Mouse (Mus musculus) thymus, postnatal 0 days (tissue): ENCODE results near the gene Frmpd1. TPM values are rescaled to one million over a fixed set of nuclear protein-coding genes. Genes with fewer than 3 reads are reported as not detected.

ENCODE experiments used
- DNase-seq: peaks from one replicate; pipeline ENCODE4 v3.0.0-alpha.2; 2015; ENCODE audit warnings: low spot score
- polyA plus RNA-seq: library from polyadenylated mRNA; unstranded; fragments of >200 nt; fragmentation: Nextera tagmentation; extraction: Ambion mirVana; gene quantifications from 2 replicates; pipeline ENCODE4 v1.2.1, GENCODE M21; 2015

Gene Frmpd1
- polyA plus RNA-seq, 1 experiment from 2014 or later, result 0.14 TPM

DNA sequence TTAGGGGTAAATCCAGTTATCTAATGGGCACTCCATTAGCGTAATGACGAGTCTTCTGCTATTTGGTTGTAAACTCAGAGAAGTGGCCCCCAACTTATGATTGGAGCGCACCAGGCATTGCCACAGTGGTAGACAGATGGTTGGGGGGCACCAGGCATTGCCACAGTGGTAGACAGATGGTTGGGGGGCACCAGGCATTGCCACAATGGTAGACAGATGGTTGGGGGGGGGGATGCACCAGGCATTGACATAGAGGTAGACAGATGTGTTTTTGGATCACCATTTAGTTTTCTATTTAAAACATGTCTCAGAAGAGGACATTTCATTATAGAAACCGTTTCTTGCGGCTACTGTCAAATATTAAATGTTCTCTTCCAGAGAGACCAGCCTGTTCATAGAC, 53.6 kb downstream of the Frmpd1 start:
- no peak for DNase-seq

DNA sequence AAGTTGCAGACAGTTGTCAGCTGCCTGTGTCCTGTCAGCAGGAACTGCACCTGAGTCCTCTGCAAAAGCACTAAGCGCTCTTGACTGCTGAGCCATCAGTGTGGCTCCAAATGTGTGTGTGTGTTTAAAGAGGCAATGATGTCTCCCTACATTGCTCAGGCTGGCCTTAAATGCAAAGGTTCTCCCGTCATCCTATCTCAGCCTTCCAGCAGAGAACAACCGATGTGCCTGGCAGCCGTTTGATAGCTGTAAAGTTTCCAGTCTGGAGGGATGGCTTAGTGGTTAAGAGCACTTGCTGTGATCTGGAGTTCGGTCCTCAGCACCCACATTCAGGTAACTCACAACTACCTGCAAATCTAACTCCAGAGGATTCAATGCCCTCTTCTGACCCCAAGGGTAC, 56.7 kb downstream of the Frmpd1 start:
- DNase-seq, result no peak

DNA sequence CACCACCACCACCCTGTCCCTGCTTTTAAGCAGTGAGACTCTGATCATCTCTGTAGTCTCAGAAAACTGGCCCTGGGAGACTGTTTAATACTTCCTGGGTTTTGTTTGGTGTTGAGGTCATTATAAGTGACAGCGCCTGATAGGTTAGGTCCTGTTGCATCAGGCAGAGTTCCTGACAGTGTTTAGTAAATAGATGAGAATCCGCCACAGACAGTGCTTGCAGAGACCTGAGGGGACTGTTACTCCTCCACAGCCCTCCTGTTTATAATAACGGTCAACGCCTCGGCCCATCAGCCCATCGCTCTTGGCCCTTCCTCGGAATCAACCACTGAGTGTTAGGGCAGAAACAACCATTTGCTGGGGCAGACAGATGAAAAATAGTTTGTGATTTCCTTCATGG, 57.5 kb downstream of the Frmpd1 start:
- no peak for DNase-seq

DNA sequence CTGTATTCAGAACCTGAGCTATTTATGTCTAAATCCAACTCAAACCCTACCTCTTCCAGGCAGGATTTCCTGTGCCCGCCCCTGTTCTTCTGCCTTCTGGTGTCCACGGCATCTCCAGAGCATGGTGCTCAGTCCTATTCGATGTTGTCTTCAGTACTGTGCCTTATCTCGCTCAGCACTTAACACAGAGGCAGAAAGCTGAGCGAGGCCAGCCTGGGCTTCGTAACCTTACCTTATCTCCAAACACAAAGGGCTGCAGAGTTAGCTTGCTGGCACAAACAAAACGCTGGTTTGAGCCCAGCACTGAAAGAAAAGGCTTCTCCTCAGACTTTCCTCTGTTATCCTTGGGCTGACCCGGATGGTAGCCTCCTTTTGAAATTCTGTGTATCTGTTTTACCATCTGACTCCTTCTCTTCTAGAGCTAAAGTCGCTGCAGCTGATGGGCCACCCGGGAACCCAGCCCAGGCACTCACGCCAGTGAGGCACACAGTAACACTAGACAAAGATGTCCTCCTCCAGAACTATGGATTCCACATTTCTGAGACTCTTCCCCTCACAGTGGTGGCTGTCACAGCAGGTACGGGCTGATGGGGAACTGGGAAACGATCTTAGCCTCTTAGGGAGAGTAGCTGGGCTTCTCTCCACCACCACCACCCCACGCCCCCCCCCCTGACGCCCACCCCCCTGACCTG, 58.7 kb downstream of the Frmpd1 start:
- no peak for DNase-seq

DNA sequence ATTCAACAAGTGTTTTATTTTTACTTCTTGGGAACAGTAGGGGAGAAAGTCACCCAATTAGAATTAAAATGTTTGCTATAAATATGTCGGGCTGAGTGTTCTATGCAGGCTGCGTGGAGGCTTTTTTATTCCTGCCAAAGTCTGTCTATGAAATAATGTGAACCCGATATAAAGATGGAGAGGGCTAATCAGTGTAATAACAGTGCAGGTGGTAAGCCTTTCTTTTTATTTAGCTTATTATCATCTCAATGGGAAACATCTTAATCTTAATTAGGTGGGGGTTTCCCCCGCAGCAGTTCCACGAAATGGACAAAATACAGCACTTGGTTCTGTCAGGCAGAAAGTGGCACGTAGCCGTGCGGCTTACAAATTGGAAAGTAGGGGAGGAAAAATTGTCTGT, 66.6 kb downstream of the Frmpd1 start:
- no peak for DNase-seq

DNA sequence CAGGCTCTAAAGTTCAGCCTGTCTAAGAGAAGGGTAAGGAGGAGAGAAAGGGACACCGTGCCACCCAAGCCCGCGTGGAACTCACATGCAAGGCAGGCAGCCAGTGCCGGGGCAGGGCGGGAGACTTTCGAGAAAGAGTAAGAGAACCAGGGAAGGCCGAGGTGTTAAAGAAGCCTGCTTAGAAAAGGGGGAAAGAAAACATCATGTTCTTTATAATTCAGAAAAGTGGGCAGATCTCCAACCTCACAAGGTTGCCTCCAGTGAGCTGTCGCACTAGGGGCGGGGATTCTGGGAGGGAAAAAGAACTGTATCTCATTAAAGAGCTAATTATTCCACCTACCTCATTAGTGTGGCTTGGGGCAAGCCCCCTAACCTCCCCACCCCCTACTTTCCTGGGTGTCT, 68.2 kb downstream of the Frmpd1 start:
- no peak for DNase-seq

DNA sequence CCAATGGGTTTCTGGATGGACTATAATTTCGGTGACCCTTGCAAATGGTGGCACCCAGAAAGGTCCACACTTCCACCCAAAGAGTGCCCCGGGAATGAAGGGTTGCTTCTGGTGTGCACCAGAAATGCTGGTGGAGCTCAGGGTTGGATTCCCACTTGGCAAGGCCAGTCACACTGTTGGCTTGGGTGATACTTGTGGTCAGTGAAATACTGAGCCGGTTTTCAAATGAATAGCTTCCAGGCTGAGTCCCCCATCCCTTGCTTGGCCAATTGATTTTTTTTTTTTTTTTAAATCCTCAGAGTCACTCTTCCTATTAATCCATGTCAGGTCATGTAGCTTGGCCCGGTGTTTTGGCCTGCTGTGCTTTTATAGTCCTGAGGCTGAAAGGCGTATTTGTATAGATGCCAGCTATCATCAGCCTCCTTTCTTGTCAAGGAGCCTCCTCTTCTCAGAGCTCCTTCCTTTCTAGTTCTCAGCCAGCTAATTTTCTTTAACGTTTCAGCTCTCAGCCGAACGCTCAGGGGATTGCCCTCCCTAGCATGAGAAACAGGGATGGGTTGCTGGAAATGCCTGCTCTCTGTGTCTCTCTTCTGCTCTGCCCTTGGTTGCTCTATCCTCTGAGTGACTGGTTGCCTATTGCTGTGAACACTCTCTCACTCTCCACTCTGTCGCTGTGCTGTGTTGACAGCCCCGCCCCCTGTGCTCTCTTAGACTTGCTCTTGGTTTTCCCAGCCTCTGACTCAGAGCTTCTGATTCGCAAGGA, 69.3 kb downstream of the Frmpd1 start:
- DNase-seq, result no peak

DNA sequence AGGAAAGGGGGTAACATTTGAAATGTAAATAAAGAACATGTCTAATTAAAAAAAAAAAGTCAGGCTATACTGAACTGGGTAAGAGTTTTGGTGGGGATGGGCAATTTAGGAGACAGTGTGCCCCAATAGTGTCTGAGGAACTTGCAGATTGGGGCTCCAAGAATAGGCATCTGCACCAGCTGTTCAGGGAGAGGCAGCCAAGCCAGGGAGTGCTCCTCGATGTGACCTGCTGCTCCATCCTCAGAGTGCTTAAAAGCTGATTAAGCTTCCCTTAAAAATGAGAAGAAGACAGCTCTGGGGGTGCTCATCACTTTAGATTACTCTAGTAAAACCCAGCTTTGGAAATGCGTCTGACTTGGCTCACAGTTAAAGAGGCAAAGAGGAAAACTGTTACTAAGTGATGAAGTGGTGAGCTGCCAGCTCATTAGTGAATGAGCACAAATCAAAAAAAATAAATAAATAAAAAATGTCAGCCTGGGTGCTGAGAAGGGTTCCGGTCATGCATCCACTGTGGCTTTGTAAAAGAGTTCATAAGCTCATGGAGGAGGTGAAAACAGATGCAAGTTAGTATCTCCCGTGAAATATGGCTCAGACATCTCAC, 74.7 kb downstream of the Frmpd1 start:
- DNase-seq, result no peak

DNA sequence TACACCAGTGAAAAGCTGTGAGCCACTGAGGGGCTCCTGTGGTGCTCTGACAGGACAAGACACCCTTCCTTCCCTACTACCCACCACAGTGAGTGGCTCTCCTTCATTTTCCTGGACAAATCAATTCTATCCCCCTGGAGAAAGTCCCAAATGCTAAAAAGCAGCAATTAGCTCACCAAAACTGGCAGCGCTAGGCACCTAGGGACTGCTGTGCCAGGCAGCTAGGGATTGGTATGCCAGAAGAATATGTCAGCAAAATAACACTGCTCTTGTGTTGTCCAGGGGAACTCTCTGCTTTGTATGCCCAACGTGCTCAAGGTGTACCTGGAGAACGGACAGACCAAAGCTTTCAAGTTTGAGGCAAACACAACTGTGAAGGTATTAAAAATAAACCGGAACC, 76.9 kb downstream of the Frmpd1 start:
- no peak for DNase-seq

DNA sequence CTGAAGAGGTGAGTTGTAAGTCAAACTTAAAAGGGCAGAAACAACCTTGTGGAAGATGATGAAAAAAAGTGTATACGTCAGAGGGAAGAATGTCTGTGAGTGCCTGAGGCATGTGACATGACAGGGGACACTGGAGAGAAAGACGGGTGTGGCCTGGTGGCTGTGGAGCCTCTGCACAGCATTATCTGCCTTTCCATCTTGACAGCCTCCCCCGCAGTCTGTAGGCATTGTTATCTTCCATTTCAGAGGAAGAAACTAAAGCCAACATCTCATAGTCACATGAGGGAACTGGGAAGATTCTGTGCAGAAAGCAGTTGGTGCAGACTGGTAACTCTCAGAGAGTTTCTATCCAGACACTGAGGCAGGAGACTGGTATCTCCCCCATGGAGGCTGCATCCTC, 83.2 kb downstream of the Frmpd1 start:
- DNase-seq, result no peak

DNA sequence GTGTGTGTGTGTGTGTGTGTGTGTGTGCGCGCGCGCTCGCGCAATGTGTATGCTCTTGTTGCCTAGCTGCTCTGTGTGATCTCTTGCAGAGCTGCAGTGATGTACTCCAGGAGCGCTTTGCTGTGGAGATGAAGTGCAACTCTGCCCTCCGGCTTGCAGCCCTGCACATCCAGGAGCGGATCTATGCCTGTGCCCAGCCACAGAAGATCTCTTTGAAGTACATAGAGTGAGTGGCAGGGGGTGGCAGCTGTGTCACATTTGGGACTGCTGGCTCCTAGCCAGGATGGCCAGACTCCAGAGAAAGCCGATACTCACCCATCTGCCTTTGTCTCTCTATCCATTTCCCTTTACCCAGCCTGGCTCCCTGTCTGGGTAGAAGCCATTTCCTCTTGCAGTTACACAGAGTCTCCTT, 86.4 kb downstream of the Frmpd1 start:
- no peak for DNase-seq

DNA sequence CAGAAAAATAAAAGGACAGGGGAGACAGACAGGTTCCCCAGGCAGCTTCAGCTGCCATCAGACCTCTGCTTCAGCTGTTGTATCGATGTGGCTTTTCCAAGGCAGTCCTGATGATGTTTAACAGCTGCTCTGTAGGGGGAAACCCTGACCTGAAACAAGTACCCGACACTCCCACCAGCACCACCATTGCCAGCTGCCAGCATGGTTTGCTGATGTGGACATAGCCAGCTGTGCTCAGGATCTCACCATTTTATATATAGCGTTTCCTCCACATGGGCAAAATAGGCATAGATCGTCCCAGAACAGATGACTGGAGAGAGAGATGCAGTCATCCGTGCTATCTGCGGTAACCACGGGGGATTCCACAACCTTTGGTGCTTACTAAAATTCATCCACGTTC, 91.1 kb downstream of the Frmpd1 start:
- DNase-seq, result no peak

DNA sequence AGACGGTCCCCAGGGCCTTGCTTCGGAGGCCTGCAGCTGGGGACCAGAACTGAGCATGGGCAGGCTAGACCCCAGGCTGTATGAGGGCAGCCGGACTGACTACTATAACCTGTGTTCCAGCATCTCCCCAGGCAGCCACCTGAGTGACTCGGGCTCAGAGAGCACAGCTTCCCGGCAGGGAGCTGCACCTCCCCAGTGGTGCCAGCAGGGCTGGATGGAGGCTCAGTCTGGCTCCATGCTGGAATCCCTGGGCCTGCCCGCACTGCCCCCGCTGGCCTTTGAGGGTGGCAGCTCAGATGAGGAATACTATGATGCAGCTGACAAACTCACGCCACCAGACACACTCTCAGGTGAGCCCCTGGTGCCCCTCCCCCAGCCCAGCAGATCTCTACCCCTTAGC, 94.6 kb downstream of the Frmpd1 start:
- no peak for DNase-seq

DNA sequence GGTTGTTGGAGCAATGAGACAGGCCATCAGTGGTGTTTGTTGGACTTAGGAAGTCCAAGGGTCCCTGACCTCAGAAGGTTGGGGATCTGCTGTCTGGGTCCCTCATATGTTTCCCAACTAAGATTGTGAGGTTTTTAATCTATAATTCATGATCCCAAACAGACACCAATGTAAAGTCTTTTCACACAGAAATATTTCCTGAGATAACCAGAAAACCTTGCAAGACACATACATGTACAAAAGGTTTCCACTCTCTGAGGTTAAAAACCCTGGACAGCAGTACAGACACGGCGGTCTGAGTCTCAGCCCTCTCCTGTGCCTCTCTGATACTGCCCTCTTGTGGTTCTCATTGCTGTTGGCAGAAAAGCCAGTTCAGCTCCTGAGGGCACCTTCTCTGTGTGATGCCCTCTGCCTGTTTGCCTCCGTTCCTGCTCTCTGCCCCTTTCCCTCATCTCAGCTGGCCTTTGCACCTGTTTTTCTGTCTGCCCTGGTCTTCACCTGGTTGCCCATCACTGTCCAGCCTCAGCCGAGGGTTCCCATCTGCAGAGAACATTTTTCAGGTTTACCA, 95.4 kb downstream of the Frmpd1 start:
- peak; percentile 57 for DNase-seq

DNA sequence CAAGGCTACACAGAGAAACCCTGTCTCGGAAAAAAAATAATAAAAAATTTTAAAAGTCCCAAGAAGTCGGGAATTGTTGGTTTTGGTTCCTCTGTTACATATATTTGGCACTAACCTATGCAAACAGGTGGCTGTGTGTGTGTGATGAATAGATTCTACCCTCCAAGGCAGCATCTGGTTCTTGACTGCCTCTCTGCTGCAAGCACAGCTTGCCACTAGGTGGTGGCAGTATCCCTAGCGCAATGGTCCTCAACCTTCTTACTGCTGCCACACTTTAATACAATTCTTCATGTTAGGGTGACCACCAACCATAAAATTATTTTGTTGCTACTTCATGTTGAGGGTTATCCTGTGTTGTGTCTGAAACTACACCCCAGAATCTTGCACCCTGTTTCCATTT, 101.6 kb downstream of the Frmpd1 start:
- DNase-seq, result peak; percentile 36

DNA sequence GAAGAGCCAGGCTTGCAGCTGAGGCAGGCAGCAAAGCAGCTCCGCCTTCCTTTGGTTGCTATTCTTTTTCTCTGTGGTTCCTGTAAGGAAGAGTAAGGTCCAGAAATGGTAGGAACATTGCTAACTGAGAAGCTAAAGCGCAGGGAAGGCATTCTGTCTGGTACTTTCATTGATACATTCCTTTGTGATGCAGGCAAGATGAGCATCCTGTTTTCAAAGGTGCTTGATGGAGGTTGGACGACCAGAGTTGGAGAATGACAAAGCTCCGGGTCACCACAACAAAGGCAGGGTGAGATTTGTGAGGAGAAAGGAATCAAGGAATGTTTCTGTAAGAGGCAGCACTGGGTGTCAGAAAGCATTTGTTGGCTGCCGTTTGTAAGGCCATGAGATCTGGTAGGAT, 103.2 kb downstream of the Frmpd1 start:
- no peak for DNase-seq

DNA sequence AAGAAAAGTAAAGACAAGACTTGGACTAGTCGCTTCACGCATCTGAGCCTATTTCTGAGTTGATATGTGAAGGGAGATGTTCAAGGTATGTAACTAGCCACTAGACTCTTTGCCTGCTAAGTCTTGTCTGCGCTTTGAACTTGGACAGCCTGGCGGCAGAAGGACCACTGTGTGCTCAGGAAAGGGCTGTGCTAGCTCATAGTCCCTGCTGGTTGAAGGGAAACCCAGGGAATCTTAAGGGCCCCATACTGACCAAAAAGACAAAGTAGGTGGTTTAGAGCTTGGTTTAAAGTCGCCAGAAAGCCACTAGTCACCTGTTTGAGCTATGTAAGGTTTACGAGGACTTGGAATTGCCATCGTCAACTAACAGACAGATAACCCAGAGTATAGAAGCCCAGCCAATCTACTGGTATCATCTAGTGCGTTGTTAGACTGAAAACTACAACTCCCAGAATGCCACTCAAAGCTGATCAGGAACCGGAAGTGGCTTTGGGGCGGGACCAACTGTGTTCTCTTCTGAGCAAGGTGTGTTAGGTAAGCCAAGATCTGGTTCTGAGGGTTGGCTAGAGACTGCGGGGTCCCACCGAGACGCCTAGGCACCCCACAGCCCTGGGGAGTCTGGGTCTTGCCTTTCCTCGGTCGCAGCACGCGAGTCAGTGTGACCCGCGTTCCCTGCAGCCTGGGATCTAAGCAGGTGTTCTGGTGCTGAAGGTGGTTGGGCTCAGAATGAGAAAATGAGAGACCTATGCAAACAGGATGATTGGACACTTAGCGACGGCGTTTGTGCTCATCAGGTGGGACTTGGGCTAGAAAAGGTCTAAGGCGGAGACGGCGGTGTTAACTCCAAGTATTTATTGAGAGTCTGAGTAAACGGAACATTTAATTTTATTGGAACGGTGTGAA, 112.2 kb downstream of the Frmpd1 start, which contains the start of gene Trmt10b:
Gene Trmt10b (plus strand): TSS at position 466 of the 903 bp plus-strand sequence.
- DNase-seq, result peak; percentile 90

DNA sequence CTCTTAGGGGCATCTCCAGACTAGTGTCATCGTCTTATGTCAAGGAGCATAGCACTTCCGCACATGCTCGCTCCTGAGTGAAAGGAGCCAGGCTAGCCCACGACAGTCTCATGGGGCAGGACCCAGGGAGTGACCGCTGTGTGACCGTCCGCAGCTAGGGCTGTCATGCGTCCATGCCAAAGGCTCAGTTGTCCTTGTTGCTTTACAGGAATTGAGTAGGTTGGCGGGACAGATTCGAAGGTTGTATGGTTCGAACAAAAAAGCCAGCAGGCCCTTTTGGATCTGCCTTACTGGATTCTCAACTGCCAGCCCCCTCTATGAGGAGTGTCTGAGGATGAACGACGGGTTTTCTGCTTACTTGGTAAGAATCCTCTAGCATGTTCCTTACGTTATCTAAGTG, 120.9 kb downstream of the Frmpd1 start:
- DNase-seq, result no peak

DNA sequence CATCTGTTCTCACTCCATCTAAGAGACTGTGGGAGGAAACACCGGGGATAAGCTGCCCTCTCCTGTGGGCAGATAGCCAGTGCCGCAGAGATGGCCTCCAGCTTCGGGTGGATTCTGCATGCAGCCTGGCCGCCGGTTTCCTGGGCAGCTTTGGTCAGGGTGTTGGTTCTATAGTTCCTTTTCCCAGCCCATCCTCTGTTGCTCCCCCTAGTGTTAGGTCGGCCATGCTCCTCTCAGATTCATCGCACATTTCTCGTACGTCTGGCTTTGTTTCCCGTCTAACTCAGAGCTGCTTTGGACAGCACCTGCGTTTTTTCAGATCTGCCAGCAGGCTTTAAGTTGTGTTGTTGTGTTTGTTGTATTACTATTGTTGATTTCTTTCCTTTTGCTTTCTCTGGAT, 123.4 kb downstream of the Frmpd1 start:
- DNase-seq, result no peak

DNA sequence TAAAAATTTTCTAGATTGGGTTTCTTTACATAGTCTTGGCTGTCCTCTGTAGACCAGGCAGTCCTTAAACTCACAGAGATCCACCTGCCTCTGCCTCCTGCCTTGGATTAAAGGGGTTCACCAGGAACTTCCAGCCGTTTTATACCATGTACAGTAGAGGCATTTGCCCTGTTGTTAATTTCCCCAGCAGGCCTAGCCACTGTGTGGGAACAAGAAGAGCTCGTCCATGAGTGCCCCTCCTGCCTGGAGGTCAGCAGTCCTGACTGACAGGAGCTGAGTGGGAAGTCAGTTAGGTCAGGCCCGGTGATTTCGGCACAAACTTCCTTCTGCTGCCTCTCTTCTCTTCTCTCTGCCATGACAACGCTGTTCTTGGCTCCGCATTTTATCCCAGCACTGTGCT, 123.9 kb downstream of the Frmpd1 start:
- DNase-seq, result no peak

DNA sequence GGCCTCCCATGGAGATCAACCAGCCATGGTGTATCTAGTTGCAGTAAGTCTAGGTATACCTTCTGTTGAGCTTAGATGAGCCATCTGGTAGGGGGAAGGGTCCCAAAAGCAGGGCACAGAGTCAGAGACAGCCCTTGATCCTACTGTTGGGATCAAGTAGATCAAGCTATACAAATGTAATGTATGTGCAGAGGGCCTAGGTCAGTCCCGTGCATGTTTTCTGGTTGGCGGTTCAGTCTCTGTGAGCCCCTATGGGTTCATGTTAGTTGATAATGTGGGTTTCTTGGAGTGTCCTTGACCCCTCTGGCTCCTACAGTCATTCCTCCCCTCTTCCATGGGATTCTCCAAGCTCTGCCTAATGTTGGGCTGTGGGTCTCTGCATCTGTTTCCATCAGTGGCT, 126.4 kb downstream of the Frmpd1 start:
- DNase-seq, result no peak
